Mouse (Mus musculus) left cerebral cortex, adult 9 months (tissue): ENCODE results near the gene Gm3642.
"Not testable (repeated sequence)": the region's sequence is repeated elsewhere in the genome, so short reads cannot be mapped to it uniquely, and the experiment has no call there.

Source experiments
- DNase-seq, 2 experiments: peaks; one replicate each; pipeline ENCODE4 v3.0.0; 2022; ENCODE audit warnings: low spot score in 2 of 2

Gene Gm3642

GRCm38 (mm10) chr14:6840211-6840610 lies at the start of gene Gm3642:
Gene Gm3642 (minus strand): TSS chr14:6840311.
- DNase-seq = not testable (repeated sequence)

GRCm38 (mm10) chr14:6889521-6890012 lies 49.5 kb upstream of the Gm3642 start, which contains the start of gene Gm3667:
Gene Gm3667 (minus strand): TSS chr14:6889962.
- DNase-seq = peak in 1 of 2 experiments; percentile 2

- DNase-seq = peak; percentile 15 to 68
These were observed 48.7 kb upstream of the Gm3642 start for GRCm38 (mm10) chr14:6888811-6889210.

GRCm38 (mm10) chr14:6823297-6823696 lies 16.8 kb downstream of the Gm3642 start:
- DNase-seq = not testable (repeated sequence)
